Mouse (Mus musculus): ENCODE measurements around the gene Setd1a. TPM values are rescaled to one million over a fixed set of nuclear protein-coding genes. Genes with fewer than 3 reads are reported as not detected.
A peak's percentile ranks its signal among the peaks of the same experiment; 100 is the strongest.
"Not testable (repeated sequence)": the region's sequence is repeated elsewhere in the genome, so short reads cannot be mapped to it uniquely, and the experiment has no call there.

The Setd1a gene
- total RNA-seq, 2 experiments from 2014 or later: 36.0 TPM

DNA sequence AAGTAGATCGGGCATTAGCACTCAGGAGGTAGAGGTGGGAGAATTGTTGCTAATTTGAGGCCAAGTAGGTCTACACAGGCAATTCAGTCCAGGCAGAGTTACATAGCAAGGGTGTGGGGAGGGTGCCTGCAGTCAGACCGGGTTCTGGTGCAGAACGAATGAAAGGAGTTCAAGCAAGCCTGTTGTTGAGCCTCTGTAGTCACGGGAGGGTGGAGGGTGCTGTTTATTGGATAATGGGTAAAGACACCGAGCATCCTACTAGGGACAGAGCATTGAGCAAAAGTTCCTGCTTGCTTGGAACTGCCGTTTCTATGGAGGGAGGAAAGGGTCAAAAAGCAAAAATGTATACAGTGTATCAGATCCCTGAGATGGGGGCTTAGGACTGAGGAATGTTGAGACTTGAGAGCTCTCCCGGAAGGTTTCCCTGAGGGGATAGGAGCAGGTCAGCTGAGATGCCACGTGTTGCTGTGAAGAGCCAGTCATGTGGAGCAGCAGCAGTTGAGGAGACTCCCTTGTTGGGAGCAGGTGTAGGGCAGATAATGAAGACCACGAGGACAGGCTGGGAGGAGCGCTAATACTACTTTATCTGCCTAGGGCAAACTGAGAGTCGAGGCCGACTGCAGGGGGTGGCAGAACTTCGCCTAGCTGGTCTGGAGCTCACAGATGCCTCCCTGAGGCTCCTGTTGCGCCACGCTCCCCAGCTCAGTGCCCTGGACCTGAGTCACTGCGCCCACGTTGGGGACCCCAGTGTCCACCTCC, 9.4 kb upstream of the Setd1a start:
- DNase-seq: no peak

GRCm38 (mm10) chr7:127767671-127768345, 8.7 kb upstream of the Setd1a start:
- DNase-seq: no peak

GRCm38 (mm10) chr7:127768346-127768996, 8.0 kb upstream of the Setd1a start:
- DNase-seq: peak in 1 of 2 experiments; percentile 29

DNA sequence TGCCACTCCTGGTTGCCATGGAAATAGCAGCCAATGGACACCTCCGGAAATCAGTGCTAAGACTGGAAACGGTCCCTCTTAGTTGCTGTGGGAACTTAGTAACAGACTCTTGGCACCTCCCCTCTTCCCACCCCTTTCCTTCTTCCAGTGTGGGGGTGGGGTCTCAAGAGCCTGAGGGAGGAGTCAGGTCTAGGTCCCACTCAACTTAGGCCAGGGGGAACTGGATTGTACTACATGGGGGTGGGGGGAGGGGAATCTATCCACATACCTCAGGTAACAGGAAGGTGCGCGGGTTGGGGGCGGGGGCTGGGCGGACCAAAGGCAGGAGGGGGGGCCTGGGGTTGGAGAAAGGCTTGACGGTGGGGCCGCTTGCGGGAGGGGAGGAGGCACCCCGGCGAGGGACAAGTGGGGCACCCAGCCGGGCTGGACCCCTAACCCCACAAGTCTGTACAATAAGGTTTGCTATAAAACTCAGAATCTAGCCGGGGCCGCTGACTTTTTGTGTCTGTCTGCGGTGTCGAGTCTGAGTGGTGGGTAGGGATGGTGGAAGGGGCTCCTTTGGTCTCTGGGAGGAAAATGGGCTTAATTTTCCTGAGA, 7.4 kb upstream of the Setd1a start:
- peak; percentile 92 to 95 for DNase-seq

GRCm38 (mm10) chr7:127769651-127770038, 6.8 kb upstream of the Setd1a start, which contains the start of gene Orai3:
Gene Orai3 (plus strand): TSS chr7:127769815.
- DNase-seq: peak; percentile 94 to 96

DNA sequence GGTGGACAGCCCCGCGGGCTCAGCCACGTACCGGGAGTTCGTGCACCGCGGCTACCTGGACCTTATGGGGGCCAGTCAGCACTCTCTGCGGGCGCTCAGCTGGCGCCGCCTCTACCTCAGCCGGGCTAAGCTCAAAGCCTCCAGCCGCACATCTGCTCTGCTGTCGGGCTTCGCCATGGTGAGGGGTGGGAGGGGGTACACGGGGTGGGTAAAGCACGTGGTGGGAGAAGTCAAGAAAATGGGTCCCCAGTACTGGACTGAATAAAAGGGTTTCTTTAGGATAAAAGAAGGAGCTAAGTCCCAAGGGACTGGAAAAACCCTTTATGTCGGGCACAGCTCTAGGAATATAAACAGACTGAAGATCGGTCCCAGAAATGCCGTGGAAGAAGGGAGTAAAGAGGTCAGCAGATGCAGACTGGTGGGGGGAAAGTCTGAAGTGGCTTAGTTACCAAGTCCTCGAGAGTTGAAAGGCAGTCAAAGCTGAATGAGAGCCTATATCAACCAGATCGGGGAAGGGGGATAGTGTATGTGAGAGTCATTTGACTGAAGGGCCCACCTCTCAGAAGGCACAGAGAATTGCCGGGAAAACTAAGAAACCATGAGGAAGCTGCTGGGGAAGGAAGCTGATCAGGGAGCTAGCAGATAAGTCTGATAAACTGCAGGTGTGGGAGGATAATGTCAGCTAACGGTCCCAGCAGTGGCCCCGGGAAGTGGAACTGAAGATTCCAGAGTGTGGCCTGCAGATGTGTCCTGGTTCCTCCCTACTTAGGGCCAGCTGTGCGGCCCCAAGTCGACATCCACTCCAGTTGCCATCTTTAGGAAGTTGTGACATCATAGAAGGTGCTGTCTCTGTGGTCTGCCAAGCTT, 6.2 kb upstream of the Setd1a start:
- no peak for DNase-seq

DNA sequence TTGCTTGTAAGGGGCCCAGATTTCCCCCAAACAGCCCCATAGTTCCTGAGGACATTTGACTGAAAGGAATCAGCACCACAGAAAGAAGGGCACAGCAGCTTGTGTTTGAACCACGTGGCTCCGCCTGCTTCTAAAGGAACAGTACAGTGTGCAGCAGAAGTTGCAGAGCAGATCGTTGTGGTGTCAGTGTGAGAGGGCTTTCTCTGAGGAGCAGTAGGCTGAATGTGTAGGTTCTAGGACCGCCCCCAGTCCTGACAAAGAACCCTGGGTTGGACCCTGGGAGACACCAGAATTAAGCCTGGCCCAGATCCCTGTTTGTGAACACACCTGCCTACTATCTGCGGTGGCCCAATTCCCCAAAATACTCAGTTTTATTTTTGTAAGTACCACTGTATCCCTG, 5.2 kb upstream of the Setd1a start:
- DNase-seq: no peak

DNA sequence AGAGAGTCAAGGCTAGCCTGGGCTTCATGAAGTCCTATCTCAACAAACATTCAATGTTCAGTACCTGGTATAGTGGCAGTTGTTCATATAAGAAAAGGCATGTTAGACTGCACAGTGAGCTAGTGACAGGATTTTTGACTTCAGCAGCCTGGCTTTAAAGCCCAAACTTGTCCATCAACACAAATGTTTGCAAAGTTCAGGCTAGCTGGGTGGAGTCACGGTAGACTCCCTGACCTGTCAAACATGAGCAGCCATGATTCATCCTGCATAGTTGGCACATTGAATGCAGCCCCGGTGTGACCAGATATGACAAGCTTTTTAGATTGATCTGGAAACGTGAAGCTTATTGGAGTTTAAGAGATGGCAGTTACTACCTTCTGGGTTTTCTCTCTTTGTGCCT, 4.4 kb upstream of the Setd1a start:
- DNase-seq: peak in 1 of 2 experiments; percentile 27

DNA sequence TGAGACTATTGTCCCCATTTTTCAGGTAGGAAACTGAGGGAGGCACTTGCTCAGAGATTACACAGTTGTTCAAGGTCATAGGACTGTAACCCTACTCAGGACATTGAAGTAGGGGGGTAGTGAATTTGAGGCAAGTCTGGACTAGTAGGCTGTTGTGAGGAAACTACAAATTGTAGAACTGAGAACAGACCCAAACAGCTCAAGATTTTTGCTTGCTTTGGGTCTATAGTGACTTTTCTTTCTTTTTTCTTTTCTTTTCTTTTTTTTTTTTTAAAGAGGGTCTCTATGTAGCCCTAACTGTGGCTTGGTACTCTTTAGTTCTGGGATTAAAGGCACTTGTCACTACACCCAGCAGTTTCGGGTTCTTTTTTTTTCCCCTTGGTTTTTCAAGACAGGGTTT, 3.9 kb upstream of the Setd1a start:
- no peak for DNase-seq

- peak; percentile 79 to 88 for DNase-seq
These were observed 2.6 kb upstream of the Setd1a start for GRCm38 (mm10) chr7:127773664-127774384.

DNA sequence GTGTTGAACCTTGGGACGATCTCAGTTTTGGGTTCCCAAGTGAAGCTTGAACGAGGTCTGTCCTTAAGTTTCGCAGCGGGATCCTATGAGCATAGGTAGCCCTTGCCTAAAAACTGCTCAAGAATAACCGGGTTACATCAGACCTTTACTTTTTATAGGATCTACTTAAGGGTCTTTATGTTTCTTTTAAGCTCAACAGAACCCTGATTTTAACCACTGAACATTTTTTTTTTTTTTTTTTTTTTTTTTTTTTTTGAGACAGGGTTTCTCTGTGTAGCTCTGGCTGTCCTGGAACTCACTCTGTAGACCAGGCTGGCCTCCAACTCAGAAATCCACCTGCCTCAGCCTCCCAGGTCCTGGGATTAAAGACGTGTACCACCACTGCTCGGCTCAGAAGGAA, 633 bp upstream of the Setd1a start:
- not testable (repeated sequence) for DNase-seq

- DNase-seq: peak; percentile 98
These were observed 506 bp downstream of the Setd1a start for GRCm38 (mm10) chr7:127776878-127777473.

- DNase-seq: peak; percentile 69 to 82
These were observed 1.2 kb downstream of the Setd1a start for GRCm38 (mm10) chr7:127777474-127778266.

DNA sequence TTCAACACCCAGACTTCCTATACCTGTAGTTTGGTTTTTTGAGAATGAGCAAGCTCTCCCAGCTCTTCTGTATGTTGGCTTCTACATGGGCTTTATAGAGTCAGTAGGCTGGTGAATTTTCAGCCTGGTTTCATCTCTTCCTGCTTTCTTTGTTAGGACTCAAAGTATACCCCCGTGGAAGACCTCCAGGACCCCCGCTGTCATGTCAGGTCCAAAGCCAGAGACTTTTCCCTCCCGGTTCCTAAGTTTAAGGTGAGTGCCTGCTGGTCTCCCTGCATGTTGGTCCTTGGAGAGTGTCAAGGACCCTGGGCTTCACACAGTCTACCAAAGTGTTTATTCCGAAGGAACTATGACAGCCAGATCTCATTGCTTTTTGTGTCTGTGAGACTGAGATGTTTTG, 1.9 kb downstream of the Setd1a start:
- no peak for DNase-seq

DNA sequence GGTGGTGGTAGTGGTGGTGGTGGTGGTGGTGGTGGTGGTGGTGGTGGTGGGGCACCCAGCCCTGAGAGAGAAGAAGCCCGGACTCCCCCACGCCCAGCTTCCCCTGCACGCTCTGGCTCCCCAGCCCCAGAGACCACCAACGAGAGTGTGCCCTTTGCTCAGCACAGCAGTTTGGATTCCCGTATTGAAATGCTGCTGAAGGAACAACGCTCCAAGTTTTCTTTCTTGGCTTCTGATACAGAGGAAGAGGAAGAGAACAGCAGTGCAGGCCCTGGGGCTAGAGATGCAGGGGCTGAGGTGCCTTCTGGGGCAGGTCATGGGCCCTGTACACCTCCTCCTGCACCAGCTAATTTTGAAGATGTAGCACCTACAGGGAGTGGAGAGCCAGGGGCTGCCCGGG, 8.8 kb downstream of the Setd1a start, which contains the start of gene Gm49388:
Gene Gm49388, plus strand, starts transcription at position 301 of the 400 bp plus-strand sequence.
- no peak for DNase-seq

DNA sequence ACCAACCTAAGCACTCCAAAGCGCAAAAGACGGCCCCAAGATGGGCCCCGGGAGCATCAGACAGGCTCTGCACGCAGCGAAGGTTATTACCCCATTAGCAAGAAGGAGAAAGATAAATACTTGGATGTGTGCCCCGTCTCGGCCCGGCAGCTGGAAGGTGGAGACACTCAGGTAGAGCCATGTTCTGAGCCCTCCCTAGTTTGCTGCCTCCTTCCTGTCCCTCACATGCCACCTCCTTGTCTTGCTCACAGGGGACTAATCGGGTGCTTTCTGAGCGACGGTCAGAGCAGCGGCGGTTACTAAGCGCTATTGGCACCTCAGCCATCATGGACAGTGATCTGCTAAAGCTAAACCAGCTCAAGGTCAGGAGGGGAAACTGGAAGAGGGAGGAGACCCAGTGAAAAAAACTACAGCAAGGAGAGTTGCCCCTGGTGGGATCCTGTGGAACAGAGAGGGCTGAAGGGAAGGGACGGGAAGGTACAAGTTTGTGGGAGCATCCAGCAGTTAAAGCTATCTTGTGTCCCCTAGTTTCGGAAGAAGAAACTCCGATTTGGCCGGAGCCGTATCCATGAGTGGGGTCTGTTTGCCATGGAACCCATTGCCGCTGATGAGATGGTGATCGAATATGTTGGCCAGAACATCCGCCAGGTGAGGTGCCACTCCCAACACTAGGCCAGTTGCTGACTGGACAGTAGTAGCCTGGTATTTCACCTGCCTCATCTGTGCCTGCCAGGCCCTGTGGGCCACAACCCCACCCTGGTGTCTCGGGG, 20.8 kb downstream of the Setd1a start:
- DNase-seq: no peak

- no peak for DNase-seq
These were observed 22.1 kb downstream of the Setd1a start for GRCm38 (mm10) chr7:127798591-127798990.

DNA sequence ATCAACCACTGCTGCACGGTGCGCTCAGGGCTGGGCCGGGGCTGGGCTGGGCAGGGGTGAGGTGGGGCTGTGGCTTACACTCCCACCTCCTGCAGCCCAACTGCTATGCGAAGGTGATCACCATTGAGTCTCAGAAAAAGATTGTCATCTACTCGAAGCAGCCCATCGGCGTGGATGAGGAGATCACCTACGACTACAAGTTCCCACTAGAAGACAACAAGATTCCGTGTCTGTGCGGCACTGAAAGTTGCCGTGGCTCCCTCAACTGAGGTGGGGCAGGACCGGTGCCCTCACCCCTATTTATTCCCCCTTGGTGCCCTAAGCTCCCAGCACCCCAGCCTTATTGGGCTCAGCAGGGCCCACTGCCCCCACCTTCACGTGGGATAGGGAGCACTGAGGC, 22.7 kb downstream of the Setd1a start:
- no peak for DNase-seq

GRCm38 (mm10) chr7:127799738-127800137, 23.3 kb downstream of the Setd1a start:
- no peak for DNase-seq

Data from adrenal gland, postnatal 36 days (tissue).